Mouse (Mus musculus): ENCODE data around the gene Ifit2. TPM values are rescaled to one million over a fixed set of nuclear protein-coding genes. Genes with fewer than 3 reads are reported as not detected.

The Ifit2 gene
- polyA plus RNA-seq, 1 experiment from 2014 or later, result 12.0 TPM

GRCm38 (mm10) chr19:34516346-34516745 lies 34.1 kb upstream of the Ifit2 start:
- TF ChIP-seq CTCF (IDR thresholded peaks at IDR 0.05; ENCODE audit: low read depth), result no peak
- ATAC-seq (replicated peaks; ENCODE audit: low FRiP score, low read depth) (no peak), DNase-seq (ENCODE audit: low spot score) (no peak)
- Histone ChIP-seq H3K36me3 (ENCODE audit: insufficient read depth, low read length) (peaks cover 5% of the 10 kb centered on the region; the same call in 1 of the 2 replicates), H3K4me2 (ENCODE audit: low read length) (no peak overlapping the region), H3K9me3 (replicated peaks; ENCODE audit: low read length) (no peaks in the 10 kb centered on the region), H3K4me3 (replicated peaks; ENCODE audit: low read depth, low read length) (no peak overlapping the region), H3K4me1 (replicated peaks; ENCODE audit: insufficient read depth, low read length) (no peaks in the 10 kb centered on the region), H3K27ac (no peak overlapping the region), H3K9ac (ENCODE audit: low read depth, low read length) (no peak overlapping the region), H3K27me3 (ENCODE audit: insufficient read depth, low read length) (no peaks in the 10 kb centered on the region)
- WGBS, result 82% methylated on average over 2 of the region's 2 CpGs

- Histone ChIP-seq H3K4me2 (ENCODE audit: low read length) (no peak overlapping the region), H3K36me3 (ENCODE audit: insufficient read depth, low read length) (peaks cover 5% of the 10 kb centered on the region; the same call in 1 of the 2 replicates), H3K4me3 (replicated peaks; ENCODE audit: low read depth, low read length) (no peak overlapping the region), H3K27me3 (ENCODE audit: insufficient read depth, low read length) (no peaks in the 10 kb centered on the region), H3K4me1 (replicated peaks; ENCODE audit: insufficient read depth, low read length) (no peaks in the 10 kb centered on the region), H3K9me3 (replicated peaks; ENCODE audit: low read length) (no peaks in the 10 kb centered on the region), H3K9ac (ENCODE audit: low read depth, low read length) (no peak overlapping the region), H3K27ac (no peak overlapping the region)
- no peak for DNase-seq (ENCODE audit: low spot score)
- 84% methylated on average over 3 of the region's 3 CpGs for WGBS
- TF ChIP-seq CTCF (IDR thresholded peaks at IDR 0.05; ENCODE audit: low read depth), result no peak
- ATAC-seq (replicated peaks; ENCODE audit: low FRiP score, low read depth), result no peak
Observed at GRCm38 (mm10) chr19:34517197-34517596, 33.3 kb upstream of the Ifit2 start.

- Histone ChIP-seq H3K9me3 (replicated peaks; ENCODE audit: low read length) (no peaks in the 10 kb centered on the region), H3K4me2 (ENCODE audit: low read length) (no peak overlapping the region), H3K4me1 (replicated peaks; ENCODE audit: insufficient read depth, low read length) (no peaks in the 10 kb centered on the region), H3K9ac (ENCODE audit: low read depth, low read length) (no peak overlapping the region), H3K4me3 (replicated peaks; ENCODE audit: low read depth, low read length) (no peak overlapping the region), H3K36me3 (ENCODE audit: insufficient read depth, low read length) (peaks cover 5% of the 10 kb centered on the region; the same call in 1 of the 2 replicates), H3K27ac (no peak overlapping the region), H3K27me3 (ENCODE audit: insufficient read depth, low read length) (no peaks in the 10 kb centered on the region)
- 86% methylated on average over 13 of the region's 13 CpGs for WGBS
- DNase-seq (ENCODE audit: low spot score) (no peak), ATAC-seq (replicated peaks; ENCODE audit: low FRiP score, low read depth) (peak; percentile 79)
- no peak for TF ChIP-seq CTCF (IDR thresholded peaks at IDR 0.05; ENCODE audit: low read depth)
Observed at GRCm38 (mm10) chr19:34517812-34518594, 32.5 kb upstream of the Ifit2 start.

- H3K36me3 ChIP-seq (ENCODE audit: insufficient read depth, low read length), result peaks cover 5% of the 10 kb centered on the region; the same call in 1 of the 2 replicates
- H3K27ac ChIP-seq, result no peak overlapping the region
- TF ChIP-seq CTCF (IDR thresholded peaks at IDR 0.05; ENCODE audit: low read depth), result no peak
- DNase-seq (ENCODE audit: low spot score) (no peak), ATAC-seq (replicated peaks; ENCODE audit: low FRiP score, low read depth) (no peak)
- no peaks in the 10 kb centered on the region for H3K4me1 ChIP-seq (replicated peaks; ENCODE audit: insufficient read depth, low read length)
- H3K9me3 ChIP-seq (replicated peaks; ENCODE audit: low read length), result no peaks in the 10 kb centered on the region
- H3K27me3 ChIP-seq (ENCODE audit: insufficient read depth, low read length), result no peaks in the 10 kb centered on the region
- H3K4me3 ChIP-seq (replicated peaks; ENCODE audit: low read depth, low read length), result no peak overlapping the region
- 56% methylated on average over 3 of the region's 3 CpGs for WGBS
- H3K9ac ChIP-seq (ENCODE audit: low read depth, low read length), result no peak overlapping the region
- H3K4me2 ChIP-seq (ENCODE audit: low read length), result no peak overlapping the region
Observed at GRCm38 (mm10) chr19:34518786-34519185, 31.7 kb upstream of the Ifit2 start.

GRCm38 (mm10) chr19:34519646-34520045 lies 30.8 kb upstream of the Ifit2 start:
- H3K36me3 ChIP-seq (ENCODE audit: insufficient read depth, low read length), result peaks cover 5% of the 10 kb centered on the region; the same call in 1 of the 2 replicates
- H3K4me3 ChIP-seq (replicated peaks; ENCODE audit: low read depth, low read length), result no peak overlapping the region
- H3K27me3 ChIP-seq (ENCODE audit: insufficient read depth, low read length), result no peaks in the 10 kb centered on the region
- WGBS, result 91% methylated on average over 3 of the region's 3 CpGs
- H3K9ac ChIP-seq (ENCODE audit: low read depth, low read length), result no peak overlapping the region
- DNase-seq (ENCODE audit: low spot score) (no peak), ATAC-seq (replicated peaks; ENCODE audit: low FRiP score, low read depth) (no peak)
- no peak for TF ChIP-seq CTCF (IDR thresholded peaks at IDR 0.05; ENCODE audit: low read depth)
- H3K4me2 ChIP-seq (ENCODE audit: low read length), result no peak overlapping the region
- H3K27ac ChIP-seq, result no peak overlapping the region
- H3K4me1 ChIP-seq (replicated peaks; ENCODE audit: insufficient read depth, low read length), result no peaks in the 10 kb centered on the region
- no peaks in the 10 kb centered on the region for H3K9me3 ChIP-seq (replicated peaks; ENCODE audit: low read length)

- H3K9me3 ChIP-seq (replicated peaks; ENCODE audit: low read length), result no peaks in the 10 kb centered on the region
- H3K9ac ChIP-seq (ENCODE audit: low read depth, low read length), result no peak overlapping the region
- no peaks in the 10 kb centered on the region for H3K4me1 ChIP-seq (replicated peaks; ENCODE audit: insufficient read depth, low read length)
- H3K27me3 ChIP-seq (ENCODE audit: insufficient read depth, low read length), result no peaks in the 10 kb centered on the region
- ATAC-seq (replicated peaks; ENCODE audit: low FRiP score, low read depth) (no peak), DNase-seq (ENCODE audit: low spot score) (no peak)
- H3K27ac ChIP-seq, result no peak overlapping the region
- H3K4me2 ChIP-seq (ENCODE audit: low read length), result no peak overlapping the region
- H3K4me3 ChIP-seq (replicated peaks; ENCODE audit: low read depth, low read length), result no peak overlapping the region
- TF ChIP-seq CTCF (IDR thresholded peaks at IDR 0.05; ENCODE audit: low read depth), result no peak
- 62% methylated on average over 4 of the region's 4 CpGs for WGBS
- peaks cover 5% of the 10 kb centered on the region; the same call in 1 of the 2 replicates for H3K36me3 ChIP-seq (ENCODE audit: insufficient read depth, low read length)
Observed at GRCm38 (mm10) chr19:34520051-34520450, 30.4 kb upstream of the Ifit2 start.

Data from kidney, postnatal 0 days (tissue).